Mouse (Mus musculus) thymus, adult 2 months (tissue): ENCODE measurements around the gene Slc22a27.

Source experiments
- CTCF ChIP-seq: fragments of 200-500 bp; IDR thresholded peaks from 2 replicates; pipeline ENCODE4 v1.5.1; 2012; ENCODE audit warnings: mild to moderate bottlenecking, control low read depth, low read length, moderate library complexity, borderline replicate concordance; ENCODE audit not compliant: control insufficient read depth, poor library complexity, insufficient read depth; ENCODE audit errors: extremely low read depth
- POLR2A ChIP-seq: fragments of 200-500 bp; IDR thresholded peaks from 2 replicates; pipeline ENCODE4 v1.6.1; 2012; ENCODE audit warnings: mild to moderate bottlenecking, low read length, control low read depth, moderate library complexity; ENCODE audit not compliant: control insufficient read depth, poor library complexity, insufficient read depth; ENCODE audit errors: extremely low read depth

DNA sequence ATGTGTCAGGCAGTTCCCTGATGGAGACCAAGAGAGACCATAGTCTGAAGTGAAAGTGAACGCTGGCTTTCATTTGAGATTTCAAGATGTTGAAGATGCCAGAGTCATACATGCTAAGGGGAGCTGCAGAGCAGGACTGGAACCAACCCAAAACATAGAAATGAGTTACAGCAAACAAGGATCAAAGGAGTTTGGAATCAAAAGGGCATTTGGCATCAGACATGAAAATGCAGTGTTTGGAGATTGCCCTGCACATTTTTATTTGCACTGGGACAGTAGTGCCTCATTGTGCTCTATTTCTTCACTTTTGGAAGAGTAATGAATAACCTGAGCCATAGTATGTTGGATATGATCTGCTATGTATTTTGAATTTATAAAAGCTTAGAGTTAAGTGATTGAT, 89.2 kb downstream of the Slc22a27 start:
- TF ChIP-seq POLR2A (no peak), CTCF (no peak)
